Mouse (Mus musculus) heart, postnatal 0 days (tissue): ENCODE measurements at regions not wholly inside any gene's neighbourhood (a gene's known extent, or its start where the extent isn't known, plus 50 kb on each side); places are given as distances from the start of the nearest gene placed in this dataset.

ENCODE experiments used
- CTCF ChIP-seq: IDR thresholded peaks from 2 replicates; pipeline ENCODE4 v1.5.1; 2016; ENCODE audit warnings: antibody characterized with exemption, control low read depth, low read depth
- EP300 ChIP-seq: IDR thresholded peaks from 2 replicates; pipeline ENCODE4 v1.6.1; 2016; ENCODE audit warnings: antibody characterized with exemption, low read depth

- TF ChIP-seq CTCF (no peak), EP300 (no peak)
These were observed 111.4 kb downstream of the Mis18a start for GRCm38 (mm10) chr16:90615791-90616190.
